Mouse (Mus musculus) liver, adult 2 months (tissue): ENCODE measurements around the gene Nostrin.

Source experiments
- CTCF ChIP-seq: fragments of 200-500 bp; IDR thresholded peaks from 2 replicates; pipeline ENCODE4 v1.5.1; 2011; ENCODE audit warnings: low read depth, low read length, control low read depth
- POLR2A ChIP-seq: fragments of 200-500 bp; IDR thresholded peaks from 2 replicates; pipeline ENCODE4 v1.6.1; 2011; ENCODE audit warnings: low read length, control low read depth; ENCODE audit not compliant: insufficient read depth; ENCODE audit errors: extremely low read depth

GRCm38 (mm10) chr2:69100706-69101105, 34.9 kb upstream of the Nostrin start:
- TF ChIP-seq POLR2A (no peak), CTCF (peak; percentile 66)
